Mouse (Mus musculus): Measurements from ENCODE around the gene Yars2. TPM values are rescaled to one million over a fixed set of nuclear protein-coding genes. Genes with fewer than 3 reads are reported as not detected.

The Yars2 gene
- total RNA-seq (2014; rRNA removed; ENCODE audit: low replicate concordance) (73.4 and 75.8 TPM in 2 replicates), polyA plus RNA-seq (2015; fragmentation: Nextera tagmentation; extraction: Ambion mirVana) (30.7 and 31.3 TPM in 2 replicates)

DNA sequence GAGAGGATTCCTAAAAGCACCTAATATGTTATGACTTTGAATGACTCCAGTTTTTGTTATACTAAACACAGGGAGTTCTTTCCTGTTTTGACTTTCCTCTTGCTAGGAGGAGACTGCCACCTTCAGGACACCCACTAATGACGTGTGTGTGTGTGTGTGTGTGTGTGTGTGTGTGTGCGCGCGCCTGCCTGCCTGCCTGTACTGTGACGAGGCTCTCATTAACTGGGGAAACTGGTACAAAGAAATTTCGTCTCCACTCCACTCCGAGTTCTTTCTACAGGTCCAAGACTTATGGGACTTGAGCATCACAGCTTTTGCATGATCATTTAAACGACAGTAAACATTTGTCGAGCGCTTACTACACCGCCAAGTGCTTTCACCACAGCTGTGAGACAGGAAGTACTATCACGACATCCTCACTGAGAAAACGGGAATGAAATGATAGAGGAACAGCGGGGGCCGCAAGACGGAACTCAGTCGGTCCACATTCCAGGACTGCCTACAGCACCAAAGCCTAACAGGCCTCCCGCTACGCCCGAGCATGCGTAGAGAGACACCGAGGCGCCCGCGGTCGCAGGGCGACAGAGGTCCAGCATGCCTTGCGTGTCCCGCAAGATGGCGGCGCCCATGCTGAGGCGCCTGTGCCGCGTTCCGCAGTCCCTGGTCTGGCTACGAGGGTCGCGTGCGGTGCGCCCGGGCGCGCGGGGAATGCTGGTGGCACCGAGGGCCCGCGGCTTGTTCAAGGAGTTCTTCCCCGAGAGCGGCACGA lies at the start of gene Yars2:
Gene Yars2, plus strand, starts transcription at position 597 of the 769 bp plus-strand sequence.
- DNase-seq (ENCODE audit: low spot score) (peak; percentile 91), ATAC-seq (ENCODE audit: insufficient read depth, low read depth) (peak; percentile 98)
- Histone ChIP-seq H3K27me3 (ENCODE audit: control insufficient read depth, insufficient read depth, low read length) (no peaks in the 10 kb centered on the region), H3K27ac (ENCODE audit: low read depth) (peak within 1 kb of the TSS; percentile 94), H3K4me3 (ENCODE audit: low read depth, low read length) (peak within 1 kb of the TSS; percentile 78), H3K9ac (replicated peaks; ENCODE audit: low read depth, low read length) (peak within 1 kb of the TSS; percentile 69), H3K4me2 (ENCODE audit: low read depth, low read length) (peak within 1 kb of the TSS; percentile 94), H3K4me1 (ENCODE audit: control insufficient read depth, insufficient read depth) (peaks cover 12% of the 10 kb centered on the region), H3K9me3 (replicated peaks; ENCODE audit: control insufficient read depth, low read length) (no peaks in the 10 kb centered on the region), H3K36me3 (replicated peaks; ENCODE audit: control insufficient read depth, insufficient read depth, low read length) (peaks cover 13% of the 10 kb centered on the region)
- TF ChIP-seq EP300 (IDR thresholded peaks at IDR 0.05; ENCODE audit: low read depth): no peak
- TF ChIP-seq CTCF (IDR thresholded peaks at IDR 0.05; ENCODE audit: low read depth): peak; percentile 90
- under 1% methylated on average over 50 of the region's 50 CpGs for WGBS

DNA sequence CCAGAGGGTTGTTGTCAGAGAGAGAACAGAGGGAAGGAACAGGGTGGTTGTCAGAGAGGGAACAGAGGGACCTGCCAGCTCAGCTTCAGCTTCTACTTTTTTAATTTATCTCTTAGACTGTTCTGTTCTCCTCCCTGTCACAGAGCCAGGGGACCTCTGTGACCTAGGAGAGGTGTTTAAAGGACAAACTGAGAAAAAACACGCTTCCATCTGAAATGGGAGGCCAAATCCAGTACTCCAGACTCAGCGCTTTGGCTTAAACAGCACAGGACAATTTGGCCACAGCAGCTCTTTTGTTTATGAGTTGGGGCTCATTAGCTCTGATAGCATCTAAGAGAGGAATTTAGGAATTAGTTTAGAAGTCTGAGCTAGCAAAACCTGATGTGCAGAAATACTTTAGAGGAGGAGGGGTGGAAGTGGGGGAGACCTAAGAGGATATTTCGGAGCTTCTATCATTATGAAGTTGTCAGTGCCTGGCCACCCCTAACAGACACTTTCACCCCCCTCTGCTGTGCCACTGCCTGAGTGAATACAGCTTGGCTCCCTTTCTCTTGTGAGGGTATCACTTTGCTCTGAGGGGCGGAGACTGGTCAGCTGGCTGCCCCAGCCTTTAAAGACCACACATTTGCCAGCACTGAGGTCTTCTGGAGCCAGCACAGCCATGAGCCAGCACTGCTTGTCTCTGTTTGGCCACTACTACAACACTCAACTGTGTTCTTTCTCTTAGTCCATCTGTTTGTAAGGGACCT lies 49.3 kb upstream of the Yars2 start:
- H3K4me2 ChIP-seq (ENCODE audit: low read depth, low read length): no peak overlapping the region
- H3K4me3 ChIP-seq (ENCODE audit: low read depth, low read length): no peak overlapping the region
- no peaks in the 10 kb centered on the region for H3K27me3 ChIP-seq (ENCODE audit: control insufficient read depth, insufficient read depth, low read length)
- DNase-seq (ENCODE audit: low spot score) (peak; percentile 72), ATAC-seq (ENCODE audit: insufficient read depth, low read depth) (peak; percentile 75)
- peak overlapping the region; percentile 74 for H3K27ac ChIP-seq (ENCODE audit: low read depth)
- H3K9me3 ChIP-seq (replicated peaks; ENCODE audit: control insufficient read depth, low read length): no peaks in the 10 kb centered on the region
- H3K36me3 ChIP-seq (replicated peaks; ENCODE audit: control insufficient read depth, insufficient read depth, low read length): peaks cover 23% of the 10 kb centered on the region
- 24% methylated on average over 4 of the region's 4 CpGs for WGBS
- H3K9ac ChIP-seq (replicated peaks; ENCODE audit: low read depth, low read length): no peak overlapping the region
- peaks cover 33% of the 10 kb centered on the region for H3K4me1 ChIP-seq (ENCODE audit: control insufficient read depth, insufficient read depth)
- TF ChIP-seq CTCF (IDR thresholded peaks at IDR 0.05; ENCODE audit: low read depth): no peak
- no peak for TF ChIP-seq EP300 (IDR thresholded peaks at IDR 0.05; ENCODE audit: low read depth)

DNA sequence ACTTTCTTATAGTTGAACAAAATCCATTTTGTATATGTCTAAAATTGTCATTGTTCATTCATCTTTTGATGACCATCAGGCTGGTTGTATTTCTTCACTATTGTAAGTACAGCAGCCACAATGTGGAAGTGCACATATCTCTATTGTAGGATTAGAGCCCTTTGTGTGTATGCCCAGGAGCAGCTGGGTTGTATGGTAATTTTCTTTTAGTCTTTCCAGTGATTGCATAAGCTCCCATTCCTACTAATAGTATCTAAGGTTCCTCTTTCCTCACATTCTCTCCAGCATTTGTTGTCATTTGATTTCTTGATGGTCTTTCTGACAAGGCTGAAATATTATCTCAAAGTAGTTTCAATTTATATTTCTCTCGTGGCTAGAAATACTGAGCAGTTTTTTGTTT lies 47.5 kb upstream of the Yars2 start:
- Histone ChIP-seq H3K4me2 (ENCODE audit: low read depth, low read length) (no peak overlapping the region), H3K27me3 (ENCODE audit: control insufficient read depth, insufficient read depth, low read length) (no peaks in the 10 kb centered on the region), H3K36me3 (replicated peaks; ENCODE audit: control insufficient read depth, insufficient read depth, low read length) (peaks cover 23% of the 10 kb centered on the region), H3K9me3 (replicated peaks; ENCODE audit: control insufficient read depth, low read length) (no peaks in the 10 kb centered on the region), H3K4me1 (ENCODE audit: control insufficient read depth, insufficient read depth) (peaks cover 41% of the 10 kb centered on the region), H3K27ac (ENCODE audit: low read depth) (peak overlapping the region; percentile 90), H3K4me3 (ENCODE audit: low read depth, low read length) (no peak overlapping the region), H3K9ac (replicated peaks; ENCODE audit: low read depth, low read length) (no peak overlapping the region)
- TF ChIP-seq EP300 (IDR thresholded peaks at IDR 0.05; ENCODE audit: low read depth) (no peak), CTCF (IDR thresholded peaks at IDR 0.05; ENCODE audit: low read depth) (no peak)
- no peak for DNase-seq (ENCODE audit: low spot score)
- ATAC-seq (ENCODE audit: insufficient read depth, low read depth): no peak
- 41% methylated on average over 1 of the region's 1 CpGs for WGBS

DNA sequence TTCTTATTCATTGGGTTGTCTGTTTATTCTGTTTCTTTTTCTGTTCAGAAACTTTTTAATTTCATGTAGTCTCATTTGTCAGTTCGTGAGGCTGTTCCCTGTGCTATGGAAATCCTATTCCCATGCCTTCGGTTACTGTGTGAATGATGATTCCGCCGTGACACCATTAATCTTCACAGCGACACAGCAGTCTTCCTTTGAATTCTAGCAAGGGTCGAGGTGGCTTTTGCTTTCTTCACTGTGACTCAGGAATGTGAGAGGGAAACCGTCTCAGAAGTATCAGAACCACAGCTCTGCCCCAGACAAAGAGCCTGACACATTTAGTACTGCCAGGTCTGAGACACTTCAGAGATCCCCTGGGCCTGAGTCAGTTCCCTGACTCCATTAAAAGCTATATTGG lies 46.9 kb upstream of the Yars2 start:
- WGBS: 29% methylated on average over 7 of the region's 7 CpGs
- Histone ChIP-seq H3K9me3 (replicated peaks; ENCODE audit: control insufficient read depth, low read length) (no peaks in the 10 kb centered on the region), H3K27me3 (ENCODE audit: control insufficient read depth, insufficient read depth, low read length) (no peaks in the 10 kb centered on the region), H3K4me1 (ENCODE audit: control insufficient read depth, insufficient read depth) (peaks cover 41% of the 10 kb centered on the region), H3K36me3 (replicated peaks; ENCODE audit: control insufficient read depth, insufficient read depth, low read length) (peaks cover 23% of the 10 kb centered on the region), H3K4me3 (ENCODE audit: low read depth, low read length) (no peak overlapping the region), H3K9ac (replicated peaks; ENCODE audit: low read depth, low read length) (no peak overlapping the region), H3K27ac (ENCODE audit: low read depth) (peak overlapping the region; percentile 90), H3K4me2 (ENCODE audit: low read depth, low read length) (no peak overlapping the region)
- no peak for TF ChIP-seq EP300 (IDR thresholded peaks at IDR 0.05; ENCODE audit: low read depth)
- no peak for TF ChIP-seq CTCF (IDR thresholded peaks at IDR 0.05; ENCODE audit: low read depth)
- DNase-seq (ENCODE audit: low spot score) (no peak), ATAC-seq (ENCODE audit: insufficient read depth, low read depth) (no peak)

DNA sequence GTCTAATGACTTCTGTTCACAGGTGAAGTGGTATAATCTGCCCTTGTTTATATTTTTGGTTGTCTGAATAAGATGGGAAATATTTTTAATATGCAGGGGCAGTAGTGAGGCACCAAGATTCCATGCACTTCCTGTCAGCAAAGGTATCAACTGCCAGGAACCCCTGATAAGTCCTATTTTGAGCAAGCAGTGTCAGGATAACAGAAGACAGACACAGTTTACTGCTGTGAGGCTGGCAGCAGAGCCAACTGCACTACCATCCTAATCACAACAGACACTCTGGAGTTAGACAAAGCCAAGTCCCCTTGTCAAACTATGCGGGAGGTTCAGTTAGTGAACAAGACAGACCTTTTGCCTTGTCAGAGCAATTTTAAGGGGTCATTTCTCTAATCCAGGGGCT lies 46.1 kb upstream of the Yars2 start:
- whole genome bisulfite sequencing: 22% methylated on average over 1 of the region's 1 CpGs
- H3K27me3 ChIP-seq (ENCODE audit: control insufficient read depth, insufficient read depth, low read length): no peaks in the 10 kb centered on the region
- H3K9ac ChIP-seq (replicated peaks; ENCODE audit: low read depth, low read length): no peak overlapping the region
- DNase-seq (ENCODE audit: low spot score) (peak; percentile 95), ATAC-seq (ENCODE audit: insufficient read depth, low read depth) (peak; percentile 93)
- H3K36me3 ChIP-seq (replicated peaks; ENCODE audit: control insufficient read depth, insufficient read depth, low read length): peaks cover 29% of the 10 kb centered on the region
- 0 out of 2 replicates have a peak overlapping the region, but pooled peaks have one; percentile 10 for H3K4me2 ChIP-seq (ENCODE audit: low read depth, low read length)
- peak overlapping the region; percentile 93 for H3K27ac ChIP-seq (ENCODE audit: low read depth)
- H3K4me1 ChIP-seq (ENCODE audit: control insufficient read depth, insufficient read depth): peaks cover 41% of the 10 kb centered on the region
- TF ChIP-seq CTCF (IDR thresholded peaks at IDR 0.05; ENCODE audit: low read depth): no peak; the same call in 1 of the 2 replicates
- TF ChIP-seq EP300 (IDR thresholded peaks at IDR 0.05; ENCODE audit: low read depth): peak; percentile 98
- no peaks in the 10 kb centered on the region for H3K9me3 ChIP-seq (replicated peaks; ENCODE audit: control insufficient read depth, low read length)
- H3K4me3 ChIP-seq (ENCODE audit: low read depth, low read length): no peak overlapping the region

Data from heart, postnatal 0 days (tissue).